Mouse (Mus musculus) lung, postnatal 0 days (tissue): ENCODE measurements at regions not wholly inside any gene's neighbourhood (a gene's known extent, or its start where the extent isn't known, plus 50 kb on each side); places are given as distances from the start of the nearest gene placed in this dataset.
A peak's percentile ranks its signal among the peaks of the same experiment; 100 is the strongest.

ENCODE experiments used
- ATAC-seq: fragments of 200-750 bp; cut with Nextera tagmentation; 2 replicates; pipeline ENCODE4 v1.8.0; 2017; ENCODE audit warnings: moderate library complexity
- DNase-seq: peaks from one replicate; pipeline ENCODE4 v3.0.0-alpha.2; 2016; ENCODE audit warnings: low spot score
- H3K27ac ChIP-seq: fragments of 300-500 bp; sonication (generic); 2 replicates; pipeline ENCODE4 v1.5.1; 2014; ENCODE audit warnings: antibody characterized with exemption, mild to moderate bottlenecking, low read length, mixed read lengths
- H3K27me3 ChIP-seq: fragments of 300-500 bp; sonication (generic); replicated peaks from 2 replicates; pipeline ENCODE4 v1.6.1; 2014; ENCODE audit warnings: low read length, mixed read lengths; ENCODE audit not compliant: insufficient read depth
- H3K36me3 ChIP-seq: fragments of 300-500 bp; sonication (generic); 2 replicates; pipeline ENCODE4 v1.6.1; 2014; ENCODE audit warnings: low read length, mixed read lengths; ENCODE audit not compliant: insufficient read depth
- H3K4me1 ChIP-seq: fragments of 300-500 bp; sonication (generic); 2 replicates; pipeline ENCODE4 v1.6.1; 2014; ENCODE audit warnings: antibody characterized with exemption, low read depth, low read length, mixed read lengths; ENCODE audit not compliant: insufficient read depth
- H3K4me2 ChIP-seq: fragments of 300-500 bp; sonication (generic); replicated peaks from 2 replicates; pipeline ENCODE4 v1.6.1; 2014; ENCODE audit warnings: low read depth, mild to moderate bottlenecking, low read length, moderate library complexity, mixed read lengths
- H3K4me3 ChIP-seq: fragments of 300-500 bp; sonication (generic); 2 replicates; pipeline ENCODE4 v1.5.1; 2014; ENCODE audit warnings: low read depth, low read length
- H3K9ac ChIP-seq: fragments of 300-500 bp; sonication (generic); replicated peaks from 2 replicates; pipeline ENCODE4 v1.6.1; 2014; ENCODE audit warnings: low read depth, mild to moderate bottlenecking
- H3K9me3 ChIP-seq: fragments of 300-500 bp; sonication (generic); 2 replicates; pipeline ENCODE4 v1.6.1; 2016; ENCODE audit warnings: low read length, mixed read lengths
- CTCF ChIP-seq: IDR thresholded peaks from 2 replicates; pipeline ENCODE4 v1.5.1; 2016; ENCODE audit warnings: antibody characterized with exemption, mild to moderate bottlenecking
- EP300 ChIP-seq: IDR thresholded peaks from 2 replicates; pipeline ENCODE4 v1.6.1; 2016; ENCODE audit warnings: antibody characterized with exemption, mild to moderate bottlenecking, control low read depth
- WGBS: fragments of 180-500 bp; shearing (Covaris S2); extraction: QIAGEN DNeasy Blood & Tissue Kit; methylation state at CpG from one replicate; pipeline ENCODE4 v1.1.7; 2014; 5-methylcytosine and 5-hydroxymethylcytosine counted together

DNA sequence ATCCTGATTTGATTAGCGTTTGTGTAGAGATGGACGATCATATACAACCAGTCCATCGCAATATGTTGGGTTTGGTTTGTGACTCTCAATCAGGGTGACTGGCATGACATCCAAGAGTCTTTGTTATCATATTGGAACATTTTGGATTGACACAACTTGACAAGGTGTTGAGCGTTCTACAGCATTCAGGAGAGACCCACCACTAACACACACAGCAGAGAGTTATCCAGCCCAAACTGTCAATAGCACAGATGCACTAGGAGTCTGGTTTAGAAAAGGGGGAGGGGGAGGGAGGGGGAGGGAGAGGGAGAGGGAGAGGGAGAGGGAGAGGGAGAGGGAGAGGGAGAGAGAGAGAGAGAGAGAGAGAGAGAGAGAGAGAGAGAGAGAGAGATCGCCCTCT, 144.5 kb downstream of the Psat1 start:
- H3K27ac ChIP-seq: no peak overlapping the region
- no peaks in the 10 kb centered on the region for H3K27me3 ChIP-seq
- no peaks in the 10 kb centered on the region for H3K4me1 ChIP-seq
- no peak overlapping the region for H3K9ac ChIP-seq
- no peak for DNase-seq
- no peak for TF ChIP-seq EP300
- TF ChIP-seq CTCF: no peak
- no peak overlapping the region for H3K4me2 ChIP-seq
- no peaks in the 10 kb centered on the region for H3K9me3 ChIP-seq
- H3K36me3 ChIP-seq: no peaks in the 10 kb centered on the region
- 78% methylated on average over 5 of the region's 5 CpGs for WGBS
- ATAC-seq: no peak
- no peak overlapping the region for H3K4me3 ChIP-seq

GRCm38 (mm10) chr19:15801811-15802486, 145.2 kb downstream of the Psat1 start:
- H3K4me3 ChIP-seq: 0 out of 2 replicates have a peak overlapping the region, but pooled peaks have one; percentile 15
- peak; percentile 94 for ATAC-seq
- no peak overlapping the region for H3K27ac ChIP-seq
- H3K36me3 ChIP-seq: no peaks in the 10 kb centered on the region
- peak overlapping the region; percentile 48 for H3K4me2 ChIP-seq
- TF ChIP-seq CTCF: peak; percentile 93
- no peak for TF ChIP-seq EP300
- H3K9ac ChIP-seq: no peak overlapping the region
- peak; percentile 94 for DNase-seq
- no peaks in the 10 kb centered on the region for H3K9me3 ChIP-seq
- H3K27me3 ChIP-seq: no peaks in the 10 kb centered on the region
- no peaks in the 10 kb centered on the region for H3K4me1 ChIP-seq
- WGBS: 4% methylated on average over 15 of the region's 17 CpGs

DNA sequence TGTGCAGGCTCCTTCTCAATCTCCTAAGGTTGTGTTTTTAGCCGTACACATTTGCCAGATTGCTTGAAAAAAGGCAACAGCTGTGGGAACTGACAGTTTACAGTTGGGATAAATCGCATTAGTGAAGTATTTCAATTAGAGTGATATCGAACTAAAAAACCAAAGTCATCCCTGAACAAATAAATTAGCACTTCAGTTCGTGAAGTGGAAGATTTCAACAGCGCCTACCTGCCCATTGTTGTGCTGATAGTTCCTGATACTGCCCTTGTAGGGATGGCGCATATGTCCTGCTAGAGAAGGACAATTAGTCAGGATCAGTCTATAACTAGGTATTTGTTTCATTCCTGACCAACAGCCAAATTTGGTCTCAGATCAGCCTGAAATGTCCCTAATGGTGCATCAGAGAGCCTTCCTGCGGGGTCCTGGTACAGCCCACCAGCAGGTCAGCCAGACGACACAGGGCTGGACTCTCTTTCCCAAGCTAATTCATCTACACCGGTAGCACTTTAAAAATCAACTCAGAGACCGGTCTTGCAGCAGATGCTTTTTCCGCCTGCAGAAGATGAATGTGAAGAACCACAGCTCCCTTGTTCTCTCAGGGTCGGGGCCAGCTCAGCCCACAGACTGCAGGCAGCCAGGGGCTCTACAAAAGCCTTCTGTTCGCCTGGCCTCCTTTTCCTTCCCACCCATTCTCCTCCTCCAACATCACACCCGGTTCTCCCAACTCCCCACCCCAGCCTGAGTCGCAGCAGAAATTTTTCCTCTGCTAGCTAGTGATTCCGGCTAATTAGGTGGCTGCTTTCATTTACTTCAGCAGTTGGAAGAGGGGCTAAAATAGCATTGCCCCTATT, 146.1 kb downstream of the Psat1 start:
- Histone ChIP-seq H3K4me3 (0 out of 2 replicates have a peak overlapping the region, but pooled peaks have one; percentile 15), H3K27ac (no peak overlapping the region), H3K9ac (no peak overlapping the region), H3K4me2 (peak overlapping the region; percentile 48), H3K4me1 (no peaks in the 10 kb centered on the region), H3K9me3 (no peaks in the 10 kb centered on the region), H3K36me3 (no peaks in the 10 kb centered on the region), H3K27me3 (no peaks in the 10 kb centered on the region)
- DNase-seq (peak; percentile 47), ATAC-seq (peak; percentile 69)
- 19% methylated on average over 16 of the region's 16 CpGs for WGBS
- no peak for TF ChIP-seq EP300

DNA sequence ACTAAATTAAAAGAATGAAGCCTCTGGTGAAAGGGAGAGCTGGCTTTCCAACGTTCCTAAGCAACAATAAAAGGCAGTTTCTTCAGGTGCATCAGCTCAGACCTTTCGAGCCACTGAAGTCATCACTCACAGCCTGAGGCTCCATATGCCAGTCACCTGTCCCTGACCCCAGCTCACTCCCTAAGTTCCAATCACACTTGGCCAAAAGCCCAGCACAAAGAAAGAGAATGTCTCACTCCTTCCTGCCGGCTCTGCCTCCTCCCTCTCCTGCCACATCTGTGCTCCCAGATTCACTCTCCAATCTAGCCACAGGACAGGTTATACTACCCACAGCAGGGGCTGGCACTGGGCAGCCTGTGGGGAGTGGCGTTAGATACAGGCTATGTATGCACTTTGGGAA, 150.7 kb downstream of the Psat1 start:
- Histone ChIP-seq H3K27ac (no peak overlapping the region), H3K9me3 (no peaks in the 10 kb centered on the region), H3K4me2 (no peak overlapping the region), H3K27me3 (no peaks in the 10 kb centered on the region), H3K36me3 (no peaks in the 10 kb centered on the region), H3K4me3 (no peak overlapping the region), H3K9ac (no peak overlapping the region), H3K4me1 (no peaks in the 10 kb centered on the region)
- DNase-seq (no peak), ATAC-seq (no peak)
- TF ChIP-seq CTCF (no peak), EP300 (no peak)
- WGBS: 20% methylated on average over 4 of the region's 4 CpGs

- 67% methylated on average over 4 of the region's 4 CpGs for WGBS
- H3K9me3 ChIP-seq: no peaks in the 10 kb centered on the region
- TF ChIP-seq EP300 (no peak), CTCF (no peak)
- H3K27me3 ChIP-seq: no peaks in the 10 kb centered on the region
- H3K27ac ChIP-seq: no peak overlapping the region
- H3K4me1 ChIP-seq: no peaks in the 10 kb centered on the region
- ATAC-seq (no peak), DNase-seq (no peak)
- H3K9ac ChIP-seq: no peak overlapping the region
- no peak overlapping the region for H3K4me2 ChIP-seq
- H3K4me3 ChIP-seq: no peak overlapping the region
- H3K36me3 ChIP-seq: no peaks in the 10 kb centered on the region
These were observed 155.2 kb downstream of the Psat1 start for GRCm38 (mm10) chr19:15791942-15792341.

DNA sequence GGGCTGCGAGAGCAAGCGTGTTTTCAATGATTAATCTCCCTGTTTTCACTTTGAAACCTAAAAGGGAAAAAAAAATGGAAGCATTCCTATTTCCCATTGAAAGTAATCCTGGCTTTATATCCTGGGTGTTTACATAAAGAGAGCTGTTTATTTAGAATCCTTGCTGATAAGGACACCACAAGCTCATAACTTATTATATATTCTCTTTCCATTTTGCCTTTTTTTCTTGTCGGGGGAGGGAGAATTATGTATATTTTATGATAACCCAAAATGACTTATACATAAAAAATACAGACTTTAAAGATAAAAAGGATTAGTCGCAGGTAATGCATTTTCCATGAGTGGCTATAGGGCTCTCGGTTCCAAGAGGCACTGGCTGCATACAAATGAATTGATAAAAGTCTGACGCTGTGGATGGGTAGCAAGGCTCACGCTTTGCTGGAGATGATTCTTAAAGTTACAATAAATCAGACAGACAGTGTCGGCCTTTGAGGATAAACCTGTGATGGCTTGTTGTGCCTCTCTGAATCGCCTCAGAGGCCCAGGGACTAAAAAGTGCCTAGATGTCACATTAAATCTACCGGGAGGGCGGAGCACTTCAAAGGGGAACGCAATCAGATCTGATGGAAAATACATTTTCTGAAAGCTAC, 155.7 kb downstream of the Psat1 start:
- Histone ChIP-seq H3K4me3 (no peak overlapping the region), H3K4me2 (peak overlapping the region; percentile 33; the same call in 1 of the 2 replicates), H3K9ac (no peak overlapping the region), H3K36me3 (no peaks in the 10 kb centered on the region), H3K27me3 (no peaks in the 10 kb centered on the region), H3K4me1 (no peaks in the 10 kb centered on the region), H3K27ac (no peak overlapping the region), H3K9me3 (no peaks in the 10 kb centered on the region)
- no peak for TF ChIP-seq CTCF
- TF ChIP-seq EP300: no peak
- 41% methylated on average over 12 of the region's 12 CpGs for WGBS
- ATAC-seq: no peak
- DNase-seq: no peak
